Mouse (Mus musculus) erythroblast, adult 5-6 weeks (primary cell): ENCODE data around the gene Mettl4. TPM values are rescaled to one million over a fixed set of nuclear protein-coding genes. Genes with fewer than 3 reads are reported as not detected.

ENCODE experiments used
- ATAC-seq: replicated peaks from 2 replicates; pipeline ENCODE4 v1.8.0; 2016; ENCODE audit warnings: moderate number of reproducible peaks, mild to moderate bottlenecking, moderate TSS enrichment, inconsistent platforms; ENCODE audit not compliant: poor library complexity, low FRiP score, severe bottlenecking
- total RNA-seq, 2 experiments: library from RNA; stranded (forward) in 1 of 2; stranded (reverse) in 1 of 2; fragments of 150-400 nt in 1 of 2; fragments of 200-764, 138-1000 nt in 1 of 2; gene quantifications; 2 replicates each; pipeline versions ENCODE4 v1.2.3 to v1.2.4; 2015 to 2017; ENCODE audit warnings: low replicate concordance in 2 of 2

Gene Mettl4
- total RNA-seq (2015; ENCODE audit: low replicate concordance), result 7.7 and 8.3 TPM in 2 replicates
- 4.5 and 4.9 TPM in 2 replicates for total RNA-seq (2017; ENCODE audit: low replicate concordance)

- peak; percentile 96 for ATAC-seq
Observed at GRCm38 (mm10) chr17:94749466-94750135, at the start of gene Mettl4. Mettl4 (minus strand) TSS chr17:94750019.

GRCm38 (mm10) chr17:94778871-94779482, 29.2 kb upstream of the Mettl4 start:
- no peak for ATAC-seq

GRCm38 (mm10) chr17:94768491-94768890, 18.7 kb upstream of the Mettl4 start:
- no peak for ATAC-seq

GRCm38 (mm10) chr17:94764711-94765110, 14.9 kb upstream of the Mettl4 start:
- ATAC-seq, result no peak

- ATAC-seq, result no peak
Observed at GRCm38 (mm10) chr17:94764011-94764410, 14.2 kb upstream of the Mettl4 start.

- ATAC-seq, result no peak
Observed at GRCm38 (mm10) chr17:94762405-94762804, 12.6 kb upstream of the Mettl4 start.

GRCm38 (mm10) chr17:94750136-94750729, 414 bp upstream of the Mettl4 start:
- ATAC-seq, result peak; percentile 67

GRCm38 (mm10) chr17:94738173-94738572, 11.6 kb downstream of the Mettl4 start:
- ATAC-seq, result no peak

GRCm38 (mm10) chr17:94735885-94736284, 13.9 kb downstream of the Mettl4 start:
- no peak for ATAC-seq

- no peak for ATAC-seq
Observed at GRCm38 (mm10) chr17:94735437-94735836, 14.4 kb downstream of the Mettl4 start.

- peak; percentile 93 for ATAC-seq
Observed at GRCm38 (mm10) chr17:94730416-94730815, 19.4 kb downstream of the Mettl4 start.

- ATAC-seq, result no peak
Observed at GRCm38 (mm10) chr17:94726750-94727149, 23.1 kb downstream of the Mettl4 start.

GRCm38 (mm10) chr17:94673515-94674317, 76.1 kb downstream of the Mettl4 start:
- no peak for ATAC-seq
